Mouse (Mus musculus) adrenal gland, postnatal 4 days (tissue): ENCODE measurements at regions not wholly inside any gene's neighbourhood (a gene's known extent, or its start where the extent isn't known, plus 50 kb on each side); places are given as distances from the start of the nearest gene placed in this dataset.

Experiments used
- DNase-seq, 2 experiments: peaks; one replicate each; pipeline ENCODE4 v3.0.0; 2021 to 2022; ENCODE audit warnings: low spot score in 2 of 2, mixed read lengths in 2 of 2

DNA sequence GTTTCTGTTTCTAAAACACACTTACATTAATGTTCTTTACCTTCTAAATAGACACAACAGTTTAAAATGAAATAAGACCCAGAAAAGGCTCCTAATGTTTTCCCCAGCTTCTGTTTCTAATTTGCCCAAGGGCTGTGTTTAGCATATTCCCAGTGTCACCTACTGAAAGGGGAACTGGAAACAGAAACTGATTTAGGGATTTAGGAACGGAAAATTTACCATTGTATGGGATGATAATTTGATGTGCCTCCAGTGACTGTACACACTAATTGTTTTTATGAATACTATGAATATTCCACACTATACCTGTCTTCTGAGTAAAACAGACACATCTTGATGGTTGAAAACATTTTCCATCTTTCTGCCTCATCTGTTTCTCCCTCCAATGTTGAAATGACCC, 728.0 kb upstream of the Cited2 start:
- DNase-seq = no peak

DNA sequence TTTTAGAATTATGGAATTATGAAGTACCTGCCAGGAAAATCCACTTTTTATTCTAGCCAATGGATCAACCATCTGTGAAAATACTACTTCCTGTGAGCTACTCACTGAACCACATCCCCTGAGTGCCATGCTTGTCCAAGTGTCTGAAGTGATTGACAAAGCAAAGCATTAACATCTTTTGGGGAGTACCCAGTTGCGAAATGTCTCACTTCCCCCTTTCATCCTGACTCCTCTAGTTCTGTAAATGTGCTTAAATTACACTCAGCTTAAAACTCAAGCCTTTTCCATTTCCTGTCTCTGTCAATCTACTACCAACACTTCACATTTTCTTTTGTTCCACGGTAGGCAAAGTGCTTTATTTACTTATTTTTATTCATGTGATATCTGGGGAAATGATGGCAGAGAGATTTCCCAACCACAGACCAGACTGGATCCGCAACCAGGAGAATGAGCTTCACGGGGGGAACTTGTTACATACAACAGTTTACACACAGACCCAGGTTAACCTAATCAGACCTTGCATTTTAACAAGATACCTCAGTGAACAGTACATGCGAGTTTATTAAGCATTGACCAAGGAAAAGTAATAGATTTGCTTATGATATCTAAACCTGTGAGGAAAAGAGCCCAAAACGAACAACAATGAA, 726.1 kb upstream of the Cited2 start:
- DNase-seq = no peak

DNA sequence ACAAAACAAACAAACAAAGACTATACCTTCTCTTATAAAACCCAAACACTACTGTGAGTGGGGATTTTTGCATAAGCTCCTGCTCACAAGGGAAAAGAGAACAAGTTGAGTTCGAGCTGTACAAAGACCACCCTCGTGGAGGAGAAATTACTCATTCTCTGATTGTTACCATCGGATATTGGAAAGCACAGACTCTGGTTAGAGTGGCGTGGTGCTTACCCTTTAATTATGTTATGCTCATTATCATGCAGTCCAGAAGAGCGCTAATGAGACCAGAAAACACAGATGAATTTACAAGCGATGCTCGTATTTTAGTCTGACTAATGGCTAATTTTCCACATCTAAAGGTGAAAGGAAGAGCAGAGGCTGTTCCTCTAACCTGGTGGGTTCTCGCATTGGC, 721.7 kb upstream of the Cited2 start:
- DNase-seq = no peak

DNA sequence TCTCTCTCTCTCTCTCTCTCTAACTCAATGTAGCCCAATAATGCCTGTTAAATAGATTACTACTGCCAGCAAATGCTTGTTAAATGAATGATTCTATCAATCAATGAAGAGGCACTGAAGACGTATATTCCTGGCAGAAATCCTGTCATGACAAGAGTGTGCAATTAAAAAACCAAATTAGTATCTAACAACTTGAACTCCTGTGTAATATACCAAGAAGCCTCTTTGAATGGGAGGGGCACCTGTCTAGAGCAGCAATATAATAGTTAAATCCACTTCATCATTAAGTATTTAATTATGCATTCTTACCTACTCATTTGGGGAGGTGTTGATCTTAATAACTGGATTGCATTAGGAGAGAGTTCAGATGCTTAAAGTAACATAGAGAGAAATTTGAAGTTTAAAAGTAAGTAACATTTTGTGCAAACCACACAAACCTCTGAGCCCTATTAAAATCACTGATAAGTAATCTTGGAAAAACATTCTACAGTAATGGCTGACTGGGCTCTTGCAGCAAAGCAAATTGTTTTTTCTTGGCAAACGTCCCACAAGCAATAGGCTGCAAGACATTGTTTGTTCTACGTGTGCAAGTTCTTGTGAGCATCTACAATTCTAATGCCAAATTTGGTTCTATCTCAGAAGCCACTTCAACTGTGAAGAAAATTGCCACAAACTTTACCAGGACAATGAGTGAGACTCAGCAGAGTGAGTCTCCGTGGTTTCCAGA, 719.7 kb upstream of the Cited2 start:
- DNase-seq = no peak

DNA sequence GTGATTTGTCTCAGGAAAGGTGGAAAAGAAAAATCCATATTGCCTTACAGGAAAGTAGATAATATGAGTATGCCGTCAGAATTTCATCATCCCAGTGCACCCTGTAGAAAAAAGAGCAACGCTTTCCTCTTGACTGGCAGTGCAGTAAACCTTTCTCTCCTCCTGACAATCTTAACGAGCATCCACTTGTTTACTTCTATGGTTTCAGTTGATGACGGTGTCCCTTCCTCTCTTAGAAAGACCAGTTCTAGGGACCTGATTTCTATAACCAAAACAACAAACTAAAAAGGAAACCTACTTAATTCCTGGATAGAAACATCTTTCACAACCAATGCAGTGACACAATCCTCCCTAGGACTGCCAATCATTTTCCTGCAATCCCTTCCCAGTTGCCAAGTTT, 714.3 kb upstream of the Cited2 start:
- DNase-seq = no peak

DNA sequence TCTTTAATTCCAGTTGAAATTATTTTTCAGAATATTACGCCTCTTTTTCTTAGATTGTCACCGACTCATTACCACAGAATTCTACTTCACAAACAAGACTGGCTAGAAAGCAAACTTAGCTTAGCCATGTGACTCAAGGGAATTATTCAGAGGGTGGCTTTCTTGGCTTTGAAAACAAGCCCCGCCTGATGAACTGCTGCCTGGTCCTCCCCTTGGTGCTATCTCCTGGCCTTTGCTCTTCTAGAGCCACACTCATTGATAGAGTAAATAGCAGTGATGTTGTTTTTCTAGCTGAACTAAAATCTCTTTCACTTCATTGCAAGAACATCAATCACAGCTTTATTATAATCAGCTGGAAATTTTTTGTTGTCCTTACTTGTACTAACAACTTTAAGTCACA, 713.0 kb upstream of the Cited2 start:
- DNase-seq = no peak

DNA sequence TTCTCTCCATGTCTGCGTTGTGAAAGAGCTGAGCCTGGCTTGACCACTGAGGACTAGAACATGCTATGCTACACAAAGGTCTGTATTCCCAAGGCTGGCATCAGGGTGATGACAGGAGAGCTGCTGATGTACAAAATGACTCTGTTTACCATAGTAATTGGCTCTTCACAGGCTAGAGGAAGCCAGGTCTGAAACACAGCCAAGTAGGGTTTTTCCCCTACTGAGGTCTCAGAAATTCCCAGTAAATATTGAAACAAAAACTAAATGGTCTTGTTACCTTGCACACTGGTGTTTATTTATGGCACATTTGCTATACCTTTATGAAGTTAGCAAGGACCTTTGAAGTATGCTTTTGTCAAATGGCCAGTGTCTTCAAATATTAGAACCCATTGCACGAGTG, 711.1 kb upstream of the Cited2 start:
- DNase-seq = no peak

DNA sequence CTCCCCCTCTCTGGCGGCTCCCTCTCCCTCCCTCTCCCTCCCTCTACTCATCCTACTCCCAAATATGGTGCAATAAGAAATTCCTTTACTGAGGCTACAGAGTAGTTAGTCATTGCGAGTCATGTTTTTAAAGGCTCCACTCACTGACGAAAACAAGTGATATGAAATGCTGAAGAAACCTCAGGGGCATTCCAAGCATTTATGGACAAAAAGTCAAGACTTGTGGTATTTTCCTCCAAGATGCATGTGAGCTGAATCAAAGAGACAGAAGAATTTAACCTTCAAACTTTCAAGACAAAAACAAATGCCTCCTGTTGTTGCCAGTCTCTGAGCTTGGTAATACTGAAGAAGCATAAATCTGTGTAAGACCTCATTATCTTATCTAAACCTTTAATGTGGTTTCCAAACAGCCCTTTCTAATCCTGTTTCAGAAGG, 710.5 kb upstream of the Cited2 start:
- DNase-seq = no peak

DNA sequence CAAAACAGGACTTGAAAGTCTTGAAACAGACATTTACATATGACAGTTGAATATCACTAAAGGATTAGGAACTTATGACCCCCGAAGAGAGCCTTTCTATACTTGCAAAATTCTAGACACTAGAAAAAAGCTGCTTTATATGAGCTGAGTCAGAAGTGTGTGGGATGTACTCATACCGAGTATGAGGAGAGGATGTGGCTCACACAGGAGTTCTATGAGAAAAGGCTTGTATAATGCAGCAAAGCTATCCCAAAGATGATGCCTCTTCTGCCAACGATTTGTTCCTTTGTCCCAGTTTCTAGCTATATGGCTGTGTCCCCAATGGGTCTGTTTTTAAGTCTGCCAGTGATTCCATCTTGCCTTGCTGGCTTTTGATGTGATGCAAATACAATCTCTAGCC, 708.2 kb upstream of the Cited2 start:
- DNase-seq = no peak

DNA sequence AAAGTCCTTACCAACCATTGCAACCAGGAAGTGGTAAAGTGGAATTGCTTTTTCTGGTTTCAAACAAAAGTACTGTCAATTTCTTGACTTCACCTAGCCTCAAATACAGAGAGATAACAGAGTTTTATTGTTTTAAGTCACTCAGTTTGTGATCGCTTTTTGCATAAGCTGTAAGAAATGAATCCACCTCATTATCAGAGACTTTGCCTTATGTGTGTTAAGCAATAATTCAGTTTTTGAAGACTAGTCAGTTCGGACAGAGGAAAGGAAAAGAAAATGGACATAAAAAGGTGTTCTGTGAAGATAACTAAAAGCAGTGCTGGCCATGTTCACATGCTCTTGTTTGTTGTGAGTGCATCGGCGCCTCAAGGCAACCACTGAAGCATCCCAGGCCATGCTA, 706.2 kb upstream of the Cited2 start:
- DNase-seq = no peak

DNA sequence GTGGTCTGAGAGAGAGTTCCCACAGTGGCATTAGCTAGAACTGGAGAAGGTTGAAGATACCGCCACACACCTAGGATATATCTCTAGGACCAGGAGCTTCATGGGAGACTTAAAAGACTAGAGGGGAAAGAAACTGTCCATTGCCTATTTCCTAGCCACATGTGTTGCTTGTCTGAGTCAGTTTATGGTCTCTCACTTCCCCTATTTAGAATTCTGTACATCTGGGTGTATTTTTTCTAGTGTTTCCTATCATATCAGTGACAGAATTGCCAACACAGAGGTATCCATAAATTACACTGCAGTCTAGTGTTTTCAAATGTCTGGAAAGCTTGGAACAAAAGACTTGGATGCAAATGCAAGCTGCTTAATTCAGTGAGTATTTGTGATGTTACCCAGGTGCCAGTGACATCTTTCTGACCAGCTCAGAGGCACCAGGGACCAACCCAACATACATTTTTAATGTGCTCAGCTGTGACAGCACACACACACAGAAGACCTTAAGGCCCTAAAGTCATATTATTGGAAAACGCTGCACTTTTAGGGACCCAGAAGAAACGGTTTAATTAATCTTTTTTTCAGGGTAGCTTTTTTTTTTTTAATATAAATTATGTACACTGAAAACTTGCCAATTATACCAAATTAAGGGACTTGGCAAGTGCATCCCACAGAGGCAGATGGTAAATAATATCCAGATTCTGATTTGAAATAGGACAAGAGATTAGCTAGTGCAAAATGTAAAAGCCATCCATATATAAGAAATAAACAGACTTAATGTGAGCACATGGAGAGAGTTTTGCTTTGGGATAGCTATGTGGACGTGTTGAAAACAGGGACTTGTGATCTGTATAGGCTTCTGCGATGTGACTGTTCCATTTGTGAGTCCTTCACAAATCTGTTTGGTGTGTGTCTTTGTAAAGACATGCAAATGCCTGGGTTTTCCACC, 700.5 kb upstream of the Cited2 start:
- no peak for DNase-seq

DNA sequence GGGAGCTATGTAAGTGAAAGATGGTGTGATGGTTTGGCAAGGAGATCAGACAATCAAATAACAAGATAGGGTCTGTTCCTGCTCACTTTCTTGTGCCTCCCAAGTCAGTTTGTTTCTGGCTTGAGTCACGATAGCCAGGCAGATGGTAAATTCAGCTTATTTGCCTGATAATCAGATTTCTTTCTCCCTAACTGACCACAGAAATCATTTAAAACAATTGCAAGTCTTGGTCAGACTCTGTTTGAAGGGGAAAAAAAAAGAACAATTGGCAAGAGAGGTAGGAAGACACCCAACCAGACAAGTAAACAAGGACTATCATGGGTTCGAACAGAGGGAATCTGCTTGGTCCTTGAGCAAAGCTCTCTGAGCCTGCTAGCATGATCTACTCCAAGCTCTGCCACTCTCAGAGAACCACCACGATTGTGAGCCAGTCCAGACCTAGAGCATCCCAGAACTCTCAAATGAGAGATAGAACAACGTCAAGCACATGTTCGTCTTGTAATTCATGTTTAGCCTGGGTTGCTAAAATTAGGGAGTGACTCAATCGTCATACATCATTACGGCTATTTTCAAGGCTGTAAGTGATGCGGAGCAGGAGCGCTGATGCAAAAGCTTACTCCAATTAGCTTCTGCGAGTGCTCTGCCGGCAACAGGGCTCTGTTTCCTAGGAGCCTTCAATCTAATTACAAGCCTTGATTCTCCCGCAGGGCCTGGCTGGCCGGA, 699.3 kb upstream of the Cited2 start:
- no peak for DNase-seq

DNA sequence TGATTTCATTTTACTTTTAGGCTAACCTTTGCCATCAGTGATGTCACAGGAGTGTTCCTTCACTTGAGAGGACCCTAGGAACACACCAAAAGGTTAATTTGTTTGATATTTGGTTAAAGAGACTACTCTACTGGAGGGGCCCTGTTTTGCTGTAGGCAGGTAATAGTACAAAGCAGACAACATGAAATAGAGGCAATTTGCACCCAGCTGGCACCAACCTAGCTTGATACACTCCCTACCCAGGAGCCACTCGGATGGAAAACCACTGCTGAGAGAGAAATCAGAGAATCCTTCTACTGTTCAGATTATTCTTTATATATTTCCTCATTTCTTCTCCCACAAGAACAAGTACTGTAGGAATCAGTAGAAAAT, 698.7 kb upstream of the Cited2 start:
- DNase-seq = no peak

DNA sequence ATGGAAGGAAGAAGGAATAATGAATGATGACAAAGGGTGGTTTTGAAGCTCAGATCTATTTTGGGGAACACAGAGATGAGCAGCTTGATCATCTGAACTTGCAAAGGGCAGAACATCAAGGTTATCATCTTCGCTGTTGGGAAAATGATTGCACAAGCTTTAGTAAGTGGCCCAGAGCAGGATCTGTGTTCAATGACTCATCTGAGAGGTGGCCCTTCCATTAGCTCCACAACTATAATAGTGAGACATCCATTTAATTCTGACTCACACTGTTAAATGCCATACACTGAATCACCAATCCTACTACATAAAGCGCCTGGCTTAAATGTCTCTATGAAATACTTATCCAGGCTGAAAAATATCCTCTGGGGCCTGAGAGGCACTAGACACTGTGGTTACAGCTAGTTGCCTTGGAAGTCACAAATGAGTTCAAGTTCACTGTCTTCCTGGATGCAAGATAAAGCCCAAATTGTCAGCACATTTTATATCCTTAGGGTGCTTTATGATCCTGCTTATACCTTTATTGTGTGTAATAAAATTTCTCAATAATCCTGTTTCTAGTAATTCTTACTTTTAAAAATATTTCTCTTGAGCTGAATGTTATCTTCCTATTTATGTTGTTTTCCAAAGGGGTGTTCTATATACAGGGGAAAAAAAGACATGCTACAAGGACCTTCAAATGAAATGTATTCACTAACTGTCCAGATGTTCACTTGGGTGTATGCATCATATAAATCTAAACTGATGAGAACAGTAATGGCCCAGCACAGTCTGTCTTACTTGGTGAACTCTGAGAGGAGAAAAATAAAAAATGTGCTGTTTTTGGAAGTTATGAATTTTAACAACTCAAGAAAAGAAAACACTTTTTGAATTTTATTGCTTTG, 687.9 kb upstream of the Cited2 start:
- DNase-seq = no peak

DNA sequence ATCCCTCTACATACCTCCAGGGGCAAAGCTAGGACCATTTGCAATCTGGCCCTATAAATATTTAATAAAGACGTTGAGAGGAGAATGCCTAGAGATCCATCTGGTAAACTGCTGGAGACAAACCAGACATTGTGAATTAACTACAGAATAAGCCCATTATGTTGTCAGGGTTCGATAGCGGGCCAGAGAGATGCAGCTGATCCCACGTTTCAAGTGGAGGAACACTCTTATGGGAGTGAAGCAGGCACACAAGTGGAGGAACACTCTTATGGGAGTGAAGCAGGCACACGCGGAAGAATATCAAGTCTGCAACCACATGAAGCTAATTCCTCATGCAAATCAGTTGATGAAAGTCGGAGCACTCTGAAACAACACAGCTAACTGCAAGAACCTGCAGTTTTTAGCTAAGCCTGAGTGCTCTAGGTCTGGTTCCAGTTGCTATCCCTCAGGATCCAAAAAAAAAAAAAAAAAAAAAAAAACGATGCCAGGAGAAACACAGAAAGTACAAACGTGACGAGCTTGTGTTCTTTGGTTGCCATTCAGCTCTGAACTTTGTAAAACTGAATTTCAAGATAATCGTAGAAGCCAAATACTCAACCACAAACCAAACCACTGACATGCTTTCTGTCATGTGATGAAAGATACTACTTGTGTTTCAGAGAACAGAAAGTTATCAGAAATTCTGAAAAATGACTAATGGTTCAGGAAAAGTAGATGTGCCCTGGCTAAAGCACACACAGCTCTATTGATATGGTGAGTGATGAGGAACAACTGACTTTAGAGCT, 684.6 kb upstream of the Cited2 start:
- no peak for DNase-seq

DNA sequence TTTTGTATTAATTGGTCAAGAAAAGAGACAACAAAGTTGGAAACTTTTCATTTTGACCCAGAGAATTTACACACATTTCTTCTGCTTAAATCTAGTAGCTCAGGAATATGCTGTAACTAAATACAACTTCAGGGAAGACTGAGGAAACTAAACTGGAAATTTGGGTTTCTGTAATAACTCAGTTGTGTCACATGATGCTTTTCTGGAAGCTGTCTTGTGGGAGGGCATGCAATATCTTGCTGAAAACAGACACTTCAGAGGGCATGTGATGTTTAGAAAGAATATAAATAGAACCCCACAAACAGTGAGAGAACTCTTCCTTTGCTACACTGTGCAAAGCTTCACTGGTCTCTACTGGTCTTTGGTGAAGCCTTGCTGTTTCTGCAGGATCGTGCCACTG, 680.9 kb upstream of the Cited2 start:
- DNase-seq = no peak

DNA sequence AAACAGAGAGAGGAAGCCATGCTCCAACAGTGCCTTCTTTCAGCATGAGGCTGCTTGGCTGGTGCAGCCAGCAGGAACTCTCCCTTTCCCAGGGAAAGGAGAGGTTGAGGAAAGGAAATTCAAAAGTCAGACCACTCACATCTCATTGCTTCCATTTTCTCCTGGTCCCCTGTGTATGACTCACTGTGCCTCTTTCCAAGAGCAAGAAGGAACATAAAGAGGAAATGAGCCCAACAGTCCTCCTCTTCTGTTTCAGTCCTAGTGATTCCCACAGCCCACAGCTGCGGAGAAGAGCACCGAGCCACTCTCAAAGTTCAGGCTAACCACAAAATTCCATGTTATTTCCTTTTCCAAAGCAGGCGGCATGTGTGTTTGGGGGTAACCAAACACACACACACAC, 680.0 kb upstream of the Cited2 start:
- no peak for DNase-seq

DNA sequence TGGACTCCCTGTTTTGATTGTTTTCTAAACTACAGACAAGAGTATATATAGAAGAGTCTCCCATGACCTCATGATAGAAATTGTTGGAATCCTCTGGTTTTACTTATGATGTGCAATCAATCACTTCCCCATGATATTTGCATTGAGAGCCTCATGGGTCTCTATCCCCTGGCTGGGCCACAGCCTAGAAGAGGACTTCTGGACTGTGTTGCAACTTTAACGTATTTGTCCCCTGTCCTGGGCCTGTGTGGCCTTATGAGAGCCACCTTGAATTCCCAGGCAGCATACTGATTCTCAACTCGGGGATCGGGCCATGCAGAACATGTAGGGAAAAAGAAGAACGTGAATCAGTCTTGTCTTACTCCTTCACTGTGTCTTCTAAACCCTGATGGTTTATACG, 676.3 kb upstream of the Cited2 start:
- DNase-seq = no peak

DNA sequence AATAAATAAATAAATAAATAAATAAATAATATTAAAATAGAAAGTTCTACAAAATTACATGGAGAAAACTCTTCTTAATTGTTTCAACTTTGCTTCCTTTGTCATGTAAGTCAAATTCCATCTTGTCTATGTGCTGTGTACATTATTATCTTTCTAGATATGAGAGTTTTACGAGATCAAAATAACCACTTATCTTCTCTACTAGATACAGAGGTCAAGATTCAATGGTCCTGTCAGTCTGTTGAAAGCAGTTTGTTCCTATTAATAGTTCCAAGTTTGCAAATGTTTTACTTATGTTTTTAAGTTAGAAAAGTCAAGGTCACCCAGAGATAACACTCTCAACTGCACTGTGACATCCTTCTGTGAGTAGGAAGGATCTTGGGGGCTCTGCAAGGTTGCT, 650.1 kb upstream of the Cited2 start:
- DNase-seq = no peak

DNA sequence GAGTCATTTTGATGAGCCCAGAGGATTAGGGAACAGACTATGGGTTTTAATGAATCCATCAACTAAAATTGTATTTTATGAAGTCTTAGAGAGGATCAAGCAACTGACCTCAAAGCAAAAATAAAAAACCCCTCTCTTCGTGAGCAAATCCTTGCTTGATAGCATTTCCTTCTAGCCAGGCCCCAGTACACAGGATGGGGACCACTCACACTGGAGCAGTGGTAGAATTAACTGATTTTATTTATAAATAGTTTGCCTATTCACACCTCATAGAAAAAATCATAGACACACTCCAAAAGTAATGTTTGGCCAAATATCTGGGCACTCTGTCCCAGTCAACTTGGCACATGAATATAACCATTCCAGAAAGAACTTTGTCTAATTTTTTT, 649.0 kb upstream of the Cited2 start:
- no peak for DNase-seq
